Mouse (Mus musculus): Measurements from ENCODE around the gene Ghitm. TPM values are rescaled to one million over a fixed set of nuclear protein-coding genes. Genes with fewer than 3 reads are reported as not detected.

Gene Ghitm
- 99.3 and 99.7 TPM in 2 replicates for polyA plus RNA-seq (2012; rRNA removed)

DNA sequence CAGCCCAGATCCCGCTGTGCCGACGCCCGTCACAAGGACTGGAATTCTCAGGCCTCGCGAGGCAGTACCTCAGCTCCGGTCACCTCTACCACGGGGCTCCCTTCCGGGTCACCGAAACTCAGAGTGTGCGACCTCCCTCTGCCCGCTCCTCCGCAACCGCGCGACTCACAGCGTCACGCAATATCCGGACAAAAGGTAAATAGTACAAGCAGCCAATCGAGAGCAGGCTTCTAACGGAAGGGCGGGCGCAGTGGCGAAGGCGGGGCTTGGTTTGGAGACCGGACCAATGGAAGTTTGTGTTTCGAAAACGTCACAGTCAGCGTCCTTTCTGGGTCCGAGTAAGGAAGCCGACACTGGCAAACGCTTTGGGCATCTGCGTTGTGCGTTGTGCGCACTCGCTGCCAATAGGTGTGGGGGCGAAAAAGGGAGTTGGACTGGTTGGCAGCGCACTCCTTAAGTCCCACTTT lies at the start of gene Ghitm:
Gene Ghitm, minus strand, starts transcription at position 146 of the 467 bp plus-strand sequence.

DNA sequence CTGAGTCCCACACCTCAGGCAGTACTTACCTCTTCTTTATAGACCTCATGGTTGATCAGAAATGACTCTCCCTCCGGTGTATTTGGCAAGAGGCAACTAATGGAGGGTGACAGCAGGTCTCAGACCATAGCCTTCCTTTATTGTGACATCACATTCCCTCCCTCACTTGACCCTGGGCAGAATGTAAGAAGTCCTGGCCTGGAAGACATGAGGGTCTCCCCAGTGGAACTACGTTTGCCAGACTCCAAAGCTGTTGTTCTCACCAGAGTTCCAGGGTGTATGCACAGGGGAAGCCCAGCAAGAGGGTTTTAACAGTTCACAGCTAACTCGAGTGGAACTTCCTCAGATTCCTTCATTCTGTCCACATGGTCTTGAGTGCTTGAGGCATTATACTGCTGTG lies 21.1 kb downstream of the Ghitm start, which contains the start of gene 2610528A11Rik:
Gene 2610528A11Rik, minus strand, starts transcription at position 101 of the 400 bp plus-strand sequence.

DNA sequence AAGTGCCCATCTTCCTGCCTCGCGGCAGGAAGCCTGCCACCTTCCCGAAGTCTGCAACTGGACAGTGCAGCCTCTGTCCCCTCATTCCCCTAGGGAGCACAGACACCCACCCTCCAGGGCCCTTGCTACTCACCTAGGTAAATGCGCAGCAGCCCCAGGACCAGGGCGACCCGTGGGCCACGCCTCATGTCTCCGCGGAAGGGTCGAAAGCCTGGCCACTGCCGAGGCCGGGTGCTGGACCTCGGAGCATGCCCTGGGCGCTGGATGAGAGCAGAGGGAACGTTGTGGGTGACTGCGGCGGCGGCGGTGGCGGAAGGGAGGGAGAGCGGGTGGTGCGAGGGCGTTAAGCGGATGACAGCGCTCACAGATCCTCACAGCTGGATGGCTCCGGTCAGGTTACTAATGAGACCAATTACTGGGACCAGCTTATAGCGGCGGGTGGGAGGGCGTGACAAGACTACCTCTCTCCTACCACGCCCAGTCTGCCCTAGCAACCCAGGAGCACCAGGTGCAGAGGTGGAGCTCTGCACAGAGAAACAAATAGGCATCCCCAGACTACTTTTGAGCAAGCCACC lies 37.0 kb downstream of the Ghitm start, which contains the start of gene Cdhr1:
Gene Cdhr1, minus strand, starts transcription at position 392 of the 575 bp plus-strand sequence.

Other genes starting within 250 kb of the Ghitm start
- 2.4 and 2.6 TPM in 2 replicates for gene Ccser2, start 166.5 kb downstream of the Ghitm start, polyA plus RNA-seq (2012; rRNA removed)
- gene Rgr, start 86.3 kb downstream of the Ghitm start, polyA plus RNA-seq (2012; rRNA removed), result not detected in 2 replicates
- 0.01 and 0.05 TPM in 2 replicates for gene Lrit1, start 80.4 kb downstream of the Ghitm start, polyA plus RNA-seq (2012; rRNA removed)
- not detected in 2 replicates for gene Lrit2, start 67.3 kb downstream of the Ghitm start, polyA plus RNA-seq (2012; rRNA removed)
- 0.01 and 0.02 TPM in 2 replicates for gene Cdhr1, start 36.9 kb downstream of the Ghitm start, polyA plus RNA-seq (2012; rRNA removed)
- gene 2610528A11Rik, start 21.2 kb downstream of the Ghitm start, polyA plus RNA-seq (2012; rRNA removed), result 0.08 and 0.28 TPM in 2 replicates

Data from liver, embryonic 18 days (tissue).